Mouse (Mus musculus) right cerebral cortex, postnatal 4 days (tissue): Measurements from ENCODE around the gene Jam3.
A peak's percentile ranks its signal among the peaks of the same experiment; 100 is the strongest.

Experiments used
- DNase-seq: peaks from one replicate; pipeline ENCODE4 v3.0.0-alpha.2; 2022

Gene Jam3

GRCm38 (mm10) chr9:27154763-27155530 lies at the start of gene Jam3:
TSS of gene Jam3 (minus strand) at chr9:27155421.
- DNase-seq, result peak; percentile 98

GRCm38 (mm10) chr9:27204201-27204600 lies 49.0 kb upstream of the Jam3 start:
- no peak for DNase-seq

GRCm38 (mm10) chr9:27203134-27203533 lies 47.9 kb upstream of the Jam3 start:
- peak; percentile 61 for DNase-seq

GRCm38 (mm10) chr9:27201472-27202219 lies 46.4 kb upstream of the Jam3 start:
- DNase-seq, result no peak

- DNase-seq, result no peak
Observed at GRCm38 (mm10) chr9:27193592-27194080, 38.4 kb upstream of the Jam3 start.

GRCm38 (mm10) chr9:27192761-27193591 lies 37.8 kb upstream of the Jam3 start:
- no peak for DNase-seq

GRCm38 (mm10) chr9:27192001-27192760 lies 37.0 kb upstream of the Jam3 start:
- peak; percentile 65 for DNase-seq

GRCm38 (mm10) chr9:27191501-27191981 lies 36.3 kb upstream of the Jam3 start:
- no peak for DNase-seq

GRCm38 (mm10) chr9:27190461-27190860 lies 35.2 kb upstream of the Jam3 start:
- no peak for DNase-seq

GRCm38 (mm10) chr9:27189306-27189705 lies 34.1 kb upstream of the Jam3 start:
- DNase-seq, result no peak

- DNase-seq, result no peak
Observed at GRCm38 (mm10) chr9:27188677-27189241, 33.5 kb upstream of the Jam3 start.

GRCm38 (mm10) chr9:27185820-27186219 lies 30.6 kb upstream of the Jam3 start:
- DNase-seq, result no peak

GRCm38 (mm10) chr9:27182087-27182486 lies 26.9 kb upstream of the Jam3 start:
- DNase-seq, result no peak

- no peak for DNase-seq
Observed at GRCm38 (mm10) chr9:27180492-27180891, 25.3 kb upstream of the Jam3 start.

GRCm38 (mm10) chr9:27178935-27179334 lies 23.7 kb upstream of the Jam3 start:
- no peak for DNase-seq

- DNase-seq, result peak; percentile 41
Observed at GRCm38 (mm10) chr9:27176154-27176553, 20.9 kb upstream of the Jam3 start.

GRCm38 (mm10) chr9:27175682-27176081 lies 20.5 kb upstream of the Jam3 start:
- DNase-seq, result no peak

GRCm38 (mm10) chr9:27175241-27175640 lies 20.0 kb upstream of the Jam3 start:
- no peak for DNase-seq

- peak; percentile 40 for DNase-seq
Observed at GRCm38 (mm10) chr9:27174079-27174478, 18.9 kb upstream of the Jam3 start.

GRCm38 (mm10) chr9:27173646-27174045 lies 18.4 kb upstream of the Jam3 start:
- no peak for DNase-seq

- DNase-seq, result no peak
Observed at GRCm38 (mm10) chr9:27172839-27173238, 17.6 kb upstream of the Jam3 start.

- DNase-seq, result no peak
Observed at GRCm38 (mm10) chr9:27170726-27171125, 15.5 kb upstream of the Jam3 start.
